Mouse (Mus musculus) gastrocnemius, postnatal 36 days (tissue): ENCODE measurements around the gene Steap3. TPM values are rescaled to one million over a fixed set of nuclear protein-coding genes. Genes with fewer than 3 reads are reported as not detected.

Experiments
- DNase-seq, 2 experiments: peaks; one replicate each; pipeline ENCODE4 v3.0.0; 2022
- intact Hi-C: fragments of 180-260 bp; cut with DNase I; formaldehyde crosslinking; loops from one replicate; pipeline ENCODE4 v1.15.1; 2025
- total RNA-seq, 2 experiments: library from RNA; stranded (reverse); gene quantifications; 2 replicates each; pipeline ENCODE4 v1.2.3; 2021

The Steap3 gene
- total RNA-seq, 2 experiments from 2014 or later: 17.8 to 19.2 TPM

GRCm38 (mm10) chr1:120204834-120205233 is 67.7 kb downstream of the Steap3 start:
- no peak for DNase-seq
- intact Hi-C loops: no loop called here

DNA sequence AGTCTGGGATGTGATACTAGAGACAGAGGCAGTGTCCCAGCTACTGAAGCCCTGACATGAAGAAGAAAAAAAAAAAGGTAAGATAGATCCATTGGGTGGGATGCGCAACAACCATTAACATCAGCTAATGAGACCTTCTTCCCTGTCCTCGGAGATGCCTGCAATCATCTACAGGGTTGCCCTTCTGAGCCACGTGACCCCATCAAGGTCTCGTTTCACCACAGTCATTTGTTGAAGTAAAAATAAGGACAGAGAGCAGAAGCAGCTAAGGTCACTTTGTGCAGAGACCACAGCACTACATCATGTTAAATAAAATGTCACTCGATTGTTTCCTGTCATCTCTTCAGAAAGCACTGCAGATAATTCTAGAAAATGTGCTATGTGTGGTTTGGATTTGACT is 68.7 kb downstream of the Steap3 start:
- intact Hi-C loops: no loop called here
- DNase-seq: no peak

GRCm38 (mm10) chr1:120202542-120202941 is 70.0 kb downstream of the Steap3 start:
- intact Hi-C loops: no loop called here
- no peak for DNase-seq

GRCm38 (mm10) chr1:120198942-120199341 is 73.6 kb downstream of the Steap3 start:
- intact Hi-C loops: loop anchor here (2.0 to 5.0 kb wide), 2 partner anchors 88 to 270 kb away; no protein-coding TSS in a partner anchor
- DNase-seq: no peak

- no peak for DNase-seq
- intact Hi-C loops: loop anchor here (2.0 to 5.0 kb wide), 2 partner anchors 89 to 271 kb away; no protein-coding TSS in a partner anchor
These were observed 74.4 kb downstream of the Steap3 start for GRCm38 (mm10) chr1:120198151-120198550.

DNA sequence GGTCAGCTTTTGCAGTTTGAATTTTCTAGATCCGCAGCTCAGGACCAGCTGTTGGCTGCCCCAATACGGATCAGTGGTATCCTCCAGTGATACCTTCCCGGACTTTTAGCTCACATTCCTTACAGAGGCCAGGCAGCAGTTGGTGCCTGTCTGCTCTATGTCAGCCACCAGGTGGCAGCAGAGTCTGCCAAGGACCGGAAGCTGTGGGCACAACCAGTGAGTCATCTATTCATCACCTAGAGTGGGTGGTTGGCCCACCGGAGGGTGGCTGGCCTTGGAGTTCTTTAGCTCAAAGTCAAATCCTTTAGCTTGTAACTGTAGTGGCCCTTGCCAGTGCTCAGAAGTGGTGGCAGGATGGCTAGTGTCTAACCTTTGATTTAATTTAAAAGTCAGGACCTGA is 75.3 kb downstream of the Steap3 start:
- intact Hi-C loops: loop anchor here (2.0 to 5.0 kb wide), 2 partner anchors 90 to 354 kb away; no protein-coding TSS in a partner anchor
- DNase-seq: peak; percentile 56 to 62

DNA sequence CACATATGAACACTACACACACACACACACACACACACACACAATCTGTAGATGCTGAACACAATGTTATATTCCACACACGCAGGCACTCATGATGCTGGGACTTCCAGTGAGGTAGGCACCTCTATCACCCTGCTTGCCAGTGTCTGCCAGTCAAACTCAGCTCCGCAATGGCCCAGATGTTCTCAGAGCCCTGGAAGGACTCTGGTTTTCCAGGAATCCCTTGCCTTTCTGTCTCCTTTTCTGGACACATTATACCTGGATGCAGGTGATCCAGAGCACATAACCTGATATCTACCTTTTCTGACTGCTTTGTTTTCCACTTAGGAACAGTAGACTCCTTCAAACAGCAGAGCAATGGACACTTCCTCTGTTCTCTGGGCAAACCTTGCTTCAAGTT is 75.8 kb downstream of the Steap3 start:
- no peak for DNase-seq
- intact Hi-C loops: loop anchor here (2.0 to 5.0 kb wide), 2 partner anchors 91 to 354 kb away; no protein-coding TSS in a partner anchor

DNA sequence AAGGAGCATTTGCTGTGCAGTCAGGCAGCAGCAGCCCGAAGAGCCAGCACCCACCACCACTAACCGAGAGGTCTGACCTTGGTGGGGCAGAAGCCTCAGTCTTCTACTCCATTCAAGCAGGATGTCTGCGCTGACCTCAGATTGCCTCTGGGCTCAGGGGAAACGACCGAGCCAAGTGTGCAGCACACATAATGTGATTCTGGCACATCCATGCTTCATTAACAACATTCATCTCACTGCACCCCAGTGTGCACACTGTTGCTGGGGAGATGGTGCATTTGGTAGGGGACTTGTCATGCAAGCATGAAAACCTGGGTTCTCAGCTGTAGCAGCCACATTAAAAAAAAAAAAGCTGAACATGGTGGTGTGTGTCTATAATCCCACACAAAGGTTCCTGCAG is 76.6 kb downstream of the Steap3 start:
- intact Hi-C loops: loop anchor here (2.0 to 5.0 kb wide), 2 partner anchors 91 to 355 kb away; no protein-coding TSS in a partner anchor
- DNase-seq: no peak

DNA sequence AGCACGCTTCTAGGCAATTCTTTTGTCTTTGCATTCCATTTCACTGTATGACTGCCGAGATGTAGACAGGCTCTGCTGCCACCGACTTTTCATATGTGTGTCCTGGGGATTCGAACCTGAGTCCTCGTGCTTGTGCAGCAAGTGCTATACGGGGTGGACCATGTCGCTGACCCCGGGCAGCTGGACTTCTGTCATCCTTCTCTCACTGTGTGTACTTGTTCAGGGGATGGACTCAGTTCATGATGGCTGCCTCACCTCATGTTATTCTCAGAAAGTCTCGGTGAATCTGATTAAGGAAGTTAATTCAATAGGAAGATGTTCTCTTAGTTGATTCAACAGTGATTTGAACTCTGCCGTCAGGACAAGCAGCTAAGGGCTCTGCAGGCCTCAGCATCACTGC is 78.9 kb downstream of the Steap3 start:
- intact Hi-C loops: no loop called here
- DNase-seq: no peak

GRCm38 (mm10) chr1:120192321-120192720 is 80.2 kb downstream of the Steap3 start:
- intact Hi-C loops: no loop called here
- no peak for DNase-seq

DNA sequence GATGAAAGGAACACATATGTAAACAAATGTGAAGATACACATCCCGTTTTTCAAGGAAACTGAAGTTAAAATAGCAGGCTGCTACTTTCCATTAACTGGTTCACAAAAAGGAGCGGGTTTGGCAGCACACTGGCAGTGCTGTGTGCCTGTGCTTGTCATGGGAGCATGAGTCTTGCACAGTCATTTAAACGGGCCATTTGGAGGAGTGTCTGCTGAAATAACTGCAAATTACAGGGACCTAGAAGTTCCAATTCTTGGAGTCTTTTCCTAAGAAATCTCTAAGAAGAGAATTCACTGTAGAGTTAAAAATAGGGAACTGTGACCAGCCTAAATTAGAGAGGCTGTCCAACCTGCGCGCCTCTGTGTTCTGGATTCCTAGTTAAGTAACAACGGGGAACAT is 81.6 kb downstream of the Steap3 start:
- intact Hi-C loops: no loop called here
- DNase-seq: no peak

DNA sequence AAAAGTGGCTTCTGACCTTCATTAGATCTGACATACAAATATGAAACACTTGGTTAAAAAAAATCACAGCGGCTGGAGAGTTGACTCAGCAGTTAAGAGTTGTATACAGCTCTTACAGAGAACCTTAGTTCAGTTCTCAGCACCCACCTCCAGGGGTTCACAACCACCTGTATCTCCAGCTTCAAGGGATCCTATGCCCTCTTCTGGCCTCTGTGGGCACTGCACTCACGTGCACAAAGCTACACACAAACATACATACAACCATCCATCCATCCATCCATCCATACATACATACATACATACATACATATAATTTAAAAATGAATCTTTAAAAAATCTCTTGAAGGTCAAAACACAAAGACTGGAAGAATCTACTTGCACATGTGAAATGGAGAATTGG is 82.2 kb downstream of the Steap3 start:
- intact Hi-C loops: no loop called here
- no peak for DNase-seq

DNA sequence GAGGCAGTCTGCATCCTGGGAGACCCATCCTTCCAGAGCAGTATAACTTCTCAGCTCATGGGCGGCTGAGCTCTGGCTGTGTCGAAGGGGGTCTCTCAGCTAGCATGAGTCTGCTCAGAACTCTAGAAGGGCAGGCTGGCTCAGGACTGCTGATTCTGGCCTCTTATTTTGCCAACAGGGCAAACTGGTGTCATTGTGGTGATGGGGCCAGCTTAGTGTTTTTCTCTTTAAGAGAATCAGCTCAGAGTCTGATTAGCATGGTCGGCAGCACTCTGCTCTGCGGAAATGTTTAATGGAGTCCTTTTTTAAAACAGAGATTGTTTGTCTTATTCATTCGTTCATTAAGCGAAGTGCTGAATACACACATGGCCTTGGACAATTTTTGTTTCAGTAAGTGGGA is 83.3 kb downstream of the Steap3 start:
- intact Hi-C loops: no loop called here
- no peak for DNase-seq

DNA sequence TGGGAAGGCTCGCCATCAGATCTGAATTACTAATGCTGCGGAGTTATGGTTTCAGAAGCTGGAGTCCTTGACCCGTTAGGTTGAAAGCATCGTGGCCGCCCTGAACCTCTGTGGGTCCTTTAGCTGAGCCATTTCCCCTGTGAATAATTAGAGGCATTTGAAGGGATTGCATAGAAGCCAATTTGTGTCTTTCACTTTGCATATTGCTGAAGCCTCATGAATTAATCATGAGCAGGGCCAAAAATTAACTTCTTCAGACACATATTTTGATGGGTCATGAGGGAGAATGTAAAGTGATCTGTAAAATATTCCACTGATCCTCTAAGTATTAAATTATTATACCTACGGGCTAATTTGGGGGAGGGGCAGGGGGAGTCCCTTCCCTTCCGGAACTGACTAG is 85.4 kb downstream of the Steap3 start:
- intact Hi-C loops: no loop called here
- no peak for DNase-seq

DNA sequence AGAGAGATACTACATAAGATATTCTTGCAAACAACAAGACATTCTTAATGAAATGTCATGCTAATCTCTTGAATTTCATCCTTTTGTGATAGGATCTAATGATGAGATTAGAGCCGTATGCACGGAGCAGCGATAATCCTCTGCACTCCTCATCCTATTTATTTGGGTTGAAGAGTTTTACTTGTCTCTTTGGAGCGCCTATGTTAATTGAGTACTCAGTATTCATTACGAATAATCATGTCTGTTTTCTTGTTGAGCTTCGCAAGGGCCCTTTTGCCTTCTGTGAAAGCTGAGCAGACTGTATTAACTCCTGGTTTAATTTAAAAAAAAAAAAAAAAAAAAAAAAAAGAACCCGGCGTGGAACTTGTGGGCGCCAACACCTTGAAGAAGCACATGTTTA is 85.8 kb downstream of the Steap3 start:
- intact Hi-C loops: no loop called here
- DNase-seq: no peak

DNA sequence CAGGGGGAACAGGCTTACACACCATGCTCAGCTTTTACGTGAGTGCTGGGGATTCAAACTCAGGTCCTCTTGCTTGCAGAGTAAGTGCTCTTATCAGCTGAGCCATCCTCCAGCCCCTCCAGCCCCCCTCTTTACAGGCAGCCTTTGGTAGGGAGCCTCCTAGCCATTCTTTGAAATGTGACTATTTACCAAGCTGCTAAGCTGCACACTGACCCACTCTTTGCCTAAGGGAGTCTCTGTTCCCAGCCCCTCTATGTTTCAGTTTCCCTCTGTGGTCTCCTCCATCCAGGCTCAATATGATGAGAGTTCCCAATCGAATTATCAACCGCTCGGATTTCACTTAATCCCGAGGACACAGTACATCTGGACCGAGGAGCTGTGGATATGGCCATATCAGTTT is 86.3 kb downstream of the Steap3 start:
- DNase-seq: no peak
- intact Hi-C loops: no loop called here

DNA sequence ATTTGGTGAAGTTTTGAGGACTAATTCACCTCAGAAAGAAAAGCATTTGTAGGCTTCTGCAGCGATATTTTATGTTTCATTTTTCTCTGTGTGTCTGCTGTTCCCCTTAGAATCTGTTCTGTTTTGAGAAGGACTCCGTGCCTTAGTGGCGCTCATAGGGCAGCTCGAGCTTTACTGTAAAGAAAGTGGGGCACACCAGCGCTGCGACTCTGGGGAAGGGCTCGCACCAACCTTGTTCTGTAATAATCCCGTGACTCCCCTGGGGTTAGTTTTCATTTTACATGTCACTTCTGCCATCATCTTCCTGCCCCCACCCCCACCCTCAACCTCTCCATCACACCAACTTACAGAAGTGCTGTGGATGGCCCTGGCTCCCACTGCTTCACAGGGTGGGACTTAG is 95.4 kb downstream of the Steap3 start:
- intact Hi-C loops: no loop called here
- no peak for DNase-seq

- DNase-seq: no peak
- intact Hi-C loops: no loop called here
These were observed 96.2 kb downstream of the Steap3 start for GRCm38 (mm10) chr1:120176313-120176712.

- no peak for DNase-seq
- intact Hi-C loops: loop anchor here (5.0 kb wide), 1 partner anchor 377 kb away; no protein-coding TSS in a partner anchor
These were observed 97.5 kb downstream of the Steap3 start for GRCm38 (mm10) chr1:120174991-120175390.

- intact Hi-C loops: loop anchor here (5.0 kb wide), 1 partner anchor 380 kb away; no protein-coding TSS in a partner anchor
- DNase-seq: no peak
These were observed 100.5 kb downstream of the Steap3 start for GRCm38 (mm10) chr1:120171819-120172521.

DNA sequence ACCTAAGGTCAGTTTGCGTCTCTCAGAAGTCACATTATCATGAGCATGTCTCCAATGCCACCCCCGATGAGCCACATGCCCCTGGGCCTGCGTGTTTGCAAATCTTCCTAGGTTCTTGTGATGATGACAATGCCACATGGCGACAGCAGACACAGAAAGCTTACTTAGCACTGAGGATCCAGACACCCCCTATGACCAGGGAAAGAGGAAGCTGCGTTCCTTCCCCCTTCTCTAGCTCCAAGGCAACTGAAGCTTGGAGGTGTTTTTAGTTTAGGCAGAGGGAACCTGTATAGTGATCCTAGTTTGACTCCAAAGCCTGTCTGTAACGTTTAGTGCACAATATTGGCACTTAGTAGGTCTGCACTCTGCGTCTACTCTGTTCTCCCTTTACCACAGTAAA is 102.2 kb downstream of the Steap3 start:
- intact Hi-C loops: loop anchor here (5.0 kb wide), 1 partner anchor 382 kb away; no protein-coding TSS in a partner anchor
- DNase-seq: no peak

GRCm38 (mm10) chr1:120168674-120169073 is 103.8 kb downstream of the Steap3 start:
- DNase-seq: no peak
- intact Hi-C loops: no loop called here
